Mouse (Mus musculus): ENCODE data around the gene Csn1s1.

Gene Csn1s1

DNA sequence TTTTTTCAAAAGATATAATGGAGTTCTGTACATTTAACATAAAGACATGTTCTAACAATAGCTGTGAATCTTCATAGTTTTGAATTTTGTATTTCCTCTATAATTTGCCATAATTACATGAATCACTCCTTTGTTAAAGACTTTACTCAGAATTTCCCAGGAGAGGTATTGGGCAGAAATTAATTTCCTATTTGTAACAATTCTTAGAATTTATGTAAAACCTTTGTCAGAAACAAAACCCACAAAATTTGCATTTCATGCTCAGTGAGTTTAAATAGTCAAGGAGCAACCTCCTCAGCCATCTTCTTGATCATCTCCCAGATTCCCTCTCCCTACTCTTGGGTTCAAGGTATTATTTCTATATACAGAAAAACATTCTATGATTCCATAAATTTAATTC, at the start of gene Csn1s1:
Csn1s1 (plus strand) TSS at position 301 of the 400 bp plus-strand sequence.
- no peak for ATAC-seq (ENCODE audit: low TSS enrichment)

- no peak for ATAC-seq (ENCODE audit: low TSS enrichment)
Observed at GRCm38 (mm10) chr5:87622681-87623080, 43.3 kb upstream of the Csn1s1 start.

- ATAC-seq (ENCODE audit: low TSS enrichment): no peak
Observed at GRCm38 (mm10) chr5:87642787-87643186, 23.2 kb upstream of the Csn1s1 start.

- no peak for ATAC-seq (ENCODE audit: low TSS enrichment)
Observed at GRCm38 (mm10) chr5:87699530-87699929, 33.5 kb downstream of the Csn1s1 start, which contains the start of gene Csn2. Gene Csn2, minus strand, starts transcription at chr5:87699630.

DNA sequence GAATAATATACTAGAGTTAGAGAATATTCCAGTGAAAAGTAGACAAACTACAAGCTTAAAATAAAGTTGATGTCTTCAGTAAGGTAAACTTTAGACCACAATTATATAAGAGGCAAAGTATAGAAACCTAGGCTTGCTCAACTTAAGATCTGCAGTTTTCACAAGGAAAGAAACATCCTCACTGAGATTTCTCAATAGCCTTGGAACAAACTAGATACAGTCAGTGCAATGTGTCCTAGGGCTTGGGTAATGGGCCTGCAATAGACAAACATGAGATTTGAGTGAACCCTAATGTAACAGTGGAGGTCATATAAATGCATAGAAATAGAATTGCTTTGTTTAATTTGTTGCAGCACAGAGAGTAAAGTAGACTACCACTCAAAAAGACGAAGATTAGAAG, 39.9 kb downstream of the Csn1s1 start:
- no peak for ATAC-seq (ENCODE audit: low TSS enrichment)
